Mouse (Mus musculus): ENCODE results near the gene Fbxo27. TPM values are rescaled to one million over a fixed set of nuclear protein-coding genes. Genes with fewer than 3 reads are reported as not detected.
A peak's percentile ranks its signal among the peaks of the same experiment; 100 is the strongest.

Fbxo27 gene
- total and polyA plus RNA-seq, 3 experiments, result 0.23 to 1.2 TPM; not detected in 1

GRCm38 (mm10) chr7:28720753-28721537 lies 28.3 kb downstream of the Fbxo27 start:
- Histone ChIP-seq H3K27ac (no peak overlapping the region), H3K4me1 (ENCODE audit: control insufficient read depth, insufficient read depth, low read length) (no peaks in the 10 kb centered on the region), H3K9ac (ENCODE audit: low read depth, low read length) (no peak overlapping the region), H3K27me3 (ENCODE audit: control insufficient read depth, insufficient read depth, low read length) (no peaks in the 10 kb centered on the region), H3K36me3 (ENCODE audit: control insufficient read depth, insufficient read depth, low read length) (no peaks in the 10 kb centered on the region), H3K4me3 (no peak overlapping the region), H3K79me2 (replicated peaks; ENCODE audit: control insufficient read depth, insufficient read depth, low read length) (no peaks in the 10 kb centered on the region)
- TF ChIP-seq EP300 (IDR thresholded peaks at IDR 0.05; ENCODE audit: insufficient read depth, low read depth, low read length) (no peak), POLR2A (IDR thresholded peaks at IDR 0.05; ENCODE audit: insufficient read depth, low read depth, low read length) (no peak), CTCF (IDR thresholded peaks at IDR 0.05) (no peak)
- intact Hi-C loops (cut with DNase I), result loop anchor here (10.0 kb wide), 1 partner anchor 116 kb away; no protein-coding TSS in a partner anchor
- no peak for DNase-seq
- WGBS, result 82% methylated on average over 3 of the region's 3 CpGs

GRCm38 (mm10) chr7:28722079-28722478 lies 29.4 kb downstream of the Fbxo27 start:
- DNase-seq, result no peak
- Histone ChIP-seq H3K27ac (no peak overlapping the region), H3K4me3 (no peak overlapping the region), H3K9ac (ENCODE audit: low read depth, low read length) (no peak overlapping the region), H3K4me1 (ENCODE audit: control insufficient read depth, insufficient read depth, low read length) (no peaks in the 10 kb centered on the region), H3K27me3 (ENCODE audit: control insufficient read depth, insufficient read depth, low read length) (no peaks in the 10 kb centered on the region), H3K79me2 (replicated peaks; ENCODE audit: control insufficient read depth, insufficient read depth, low read length) (no peaks in the 10 kb centered on the region), H3K36me3 (ENCODE audit: control insufficient read depth, insufficient read depth, low read length) (no peaks in the 10 kb centered on the region)
- TF ChIP-seq EP300 (IDR thresholded peaks at IDR 0.05; ENCODE audit: insufficient read depth, low read depth, low read length) (no peak), CTCF (IDR thresholded peaks at IDR 0.05) (no peak), POLR2A (IDR thresholded peaks at IDR 0.05; ENCODE audit: insufficient read depth, low read depth, low read length) (no peak)
- 91% methylated on average over 7 of the region's 7 CpGs for WGBS
- intact Hi-C loops (cut with DNase I), result loop anchor here (10.0 kb wide), 1 partner anchor 117 kb away; no protein-coding TSS in a partner anchor

GRCm38 (mm10) chr7:28724613-28725012 lies 32.0 kb downstream of the Fbxo27 start:
- DNase-seq, result no peak
- 96% methylated on average over 2 of the region's 2 CpGs for WGBS

GRCm38 (mm10) chr7:28726600-28726999 lies 34.0 kb downstream of the Fbxo27 start:
- Histone ChIP-seq H3K9ac (ENCODE audit: low read depth, low read length) (no peak overlapping the region), H3K4me3 (no peak overlapping the region), H3K4me1 (ENCODE audit: control insufficient read depth, insufficient read depth, low read length) (no peaks in the 10 kb centered on the region), H3K36me3 (ENCODE audit: control insufficient read depth, insufficient read depth, low read length) (no peaks in the 10 kb centered on the region), H3K79me2 (replicated peaks; ENCODE audit: control insufficient read depth, insufficient read depth, low read length) (no peaks in the 10 kb centered on the region), H3K27ac (no peak overlapping the region), H3K27me3 (ENCODE audit: control insufficient read depth, insufficient read depth, low read length) (no peaks in the 10 kb centered on the region)
- DNase-seq, result peak; percentile 54 to 56
- intact Hi-C loops (cut with DNase I), result loop anchor here (10.0 kb wide), 1 partner anchor 122 kb away; no protein-coding TSS in a partner anchor
- 12% methylated on average over 14 of the region's 14 CpGs for WGBS
- TF ChIP-seq EP300 (IDR thresholded peaks at IDR 0.05; ENCODE audit: insufficient read depth, low read depth, low read length) (no peak), POLR2A (IDR thresholded peaks at IDR 0.05; ENCODE audit: insufficient read depth, low read depth, low read length) (no peak), CTCF (IDR thresholded peaks at IDR 0.05) (peak; percentile 97)

More at GRCm38 (mm10) chr7:28724613-28725012, 32.0 kb downstream of the Fbxo27 start:
- no peaks in the 10 kb centered on the region for H3K79me2 ChIP-seq (replicated peaks; ENCODE audit: control insufficient read depth, insufficient read depth, low read length)
- no peak overlapping the region for H3K27ac ChIP-seq
- no peak overlapping the region for H3K9ac ChIP-seq (ENCODE audit: low read depth, low read length)
- H3K27me3 ChIP-seq (ENCODE audit: control insufficient read depth, insufficient read depth, low read length), result no peaks in the 10 kb centered on the region
- intact Hi-C loops (cut with DNase I), result loop anchor here (2.0 to 10.0 kb wide), 2 partner anchors 120 to 274 kb away; partner anchors contain the start of gene Lrfn1
- H3K4me3 ChIP-seq, result no peak overlapping the region
- H3K4me1 ChIP-seq (ENCODE audit: control insufficient read depth, insufficient read depth, low read length), result no peaks in the 10 kb centered on the region
- TF ChIP-seq POLR2A (IDR thresholded peaks at IDR 0.05; ENCODE audit: insufficient read depth, low read depth, low read length) (no peak), CTCF (IDR thresholded peaks at IDR 0.05) (no peak), EP300 (IDR thresholded peaks at IDR 0.05; ENCODE audit: insufficient read depth, low read depth, low read length) (no peak)
- no peaks in the 10 kb centered on the region for H3K36me3 ChIP-seq (ENCODE audit: control insufficient read depth, insufficient read depth, low read length)

- intact Hi-C loops (cut with DNase I), result loop anchor here (10.0 kb wide), 1 partner anchor 123 kb away; no protein-coding TSS in a partner anchor
- no peak overlapping the region for H3K4me3 ChIP-seq
- 45% methylated on average over 10 of the region's 10 CpGs for WGBS
- H3K36me3 ChIP-seq (ENCODE audit: control insufficient read depth, insufficient read depth, low read length), result no peaks in the 10 kb centered on the region
- TF ChIP-seq POLR2A (IDR thresholded peaks at IDR 0.05; ENCODE audit: insufficient read depth, low read depth, low read length) (no peak), CTCF (IDR thresholded peaks at IDR 0.05) (peak; percentile 53), EP300 (IDR thresholded peaks at IDR 0.05; ENCODE audit: insufficient read depth, low read depth, low read length) (no peak)
- no peaks in the 10 kb centered on the region for H3K27me3 ChIP-seq (ENCODE audit: control insufficient read depth, insufficient read depth, low read length)
- no peak overlapping the region for H3K9ac ChIP-seq (ENCODE audit: low read depth, low read length)
- no peaks in the 10 kb centered on the region for H3K79me2 ChIP-seq (replicated peaks; ENCODE audit: control insufficient read depth, insufficient read depth, low read length)
- no peak for DNase-seq
- H3K27ac ChIP-seq, result no peak overlapping the region
- H3K4me1 ChIP-seq (ENCODE audit: control insufficient read depth, insufficient read depth, low read length), result no peaks in the 10 kb centered on the region
Observed at GRCm38 (mm10) chr7:28727649-28728340, 35.1 kb downstream of the Fbxo27 start.

All from heart, adult 2 months (tissue).